Mouse (Mus musculus) frontal cortex, postnatal 10 days (tissue): ENCODE results near the gene Surf1.

Experiments
- DNase-seq, 2 experiments: peaks; one replicate each; pipeline ENCODE4 v3.0.0; 2022; ENCODE audit warnings: low spot score in 2 of 2, mixed read lengths in 1 of 2

Surf1 gene

DNA sequence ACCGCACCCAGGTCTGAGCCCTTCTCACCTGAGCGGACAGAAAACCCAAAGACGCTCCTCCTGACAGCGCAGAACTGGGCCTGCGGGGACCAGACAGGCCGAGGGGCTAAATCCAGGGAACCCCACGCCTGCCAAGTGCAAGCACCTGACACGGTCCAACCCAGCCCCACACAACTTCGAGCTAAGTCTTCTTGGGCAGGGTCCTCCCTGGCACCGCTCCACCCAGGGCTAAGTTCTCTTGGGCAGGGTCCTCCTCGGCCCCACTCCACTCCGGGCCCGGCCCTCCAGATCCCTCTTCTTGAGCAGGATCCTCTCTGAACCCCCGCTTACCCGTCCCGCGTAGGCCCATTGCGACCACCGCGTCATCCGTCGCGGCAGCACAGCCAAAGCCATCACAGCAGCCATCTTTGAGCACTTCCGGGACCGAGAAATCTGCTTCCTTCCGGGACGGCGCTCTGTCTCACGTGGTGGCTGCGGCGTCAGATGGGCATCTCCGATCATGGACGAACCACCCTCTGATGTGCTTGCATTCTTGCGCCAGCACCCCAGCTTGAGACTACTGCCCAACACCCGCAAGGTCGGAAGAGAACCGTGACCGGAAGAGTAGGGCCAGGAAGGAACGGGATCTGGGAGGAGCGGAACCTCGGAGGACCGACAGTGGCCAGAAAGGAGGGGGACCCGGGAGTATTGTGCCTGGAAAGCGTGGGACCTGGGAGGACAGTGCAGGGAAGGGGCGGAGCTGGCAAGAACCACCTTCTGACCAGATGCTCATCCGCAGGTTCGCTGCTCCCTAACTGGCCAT, at the start of gene Surf1, which contains the start of gene Surf2:
Surf1 (minus strand) TSS at position 604 of the 802 bp plus-strand sequence.
Surf2 (plus strand) TSS at position 441 of the 802 bp plus-strand sequence.
- DNase-seq, result peak; percentile 80 to 83

GRCm38 (mm10) chr2:26964724-26965370, 48.5 kb upstream of the Surf1 start:
- no peak for DNase-seq

- DNase-seq, result peak; percentile 92 to 93
Measured at GRCm38 (mm10) chr2:26963923-26964723, 47.8 kb upstream of the Surf1 start, which contains the start of gene Rexo4. TSS of gene Rexo4 (minus strand) at chr2:26964386.

DNA sequence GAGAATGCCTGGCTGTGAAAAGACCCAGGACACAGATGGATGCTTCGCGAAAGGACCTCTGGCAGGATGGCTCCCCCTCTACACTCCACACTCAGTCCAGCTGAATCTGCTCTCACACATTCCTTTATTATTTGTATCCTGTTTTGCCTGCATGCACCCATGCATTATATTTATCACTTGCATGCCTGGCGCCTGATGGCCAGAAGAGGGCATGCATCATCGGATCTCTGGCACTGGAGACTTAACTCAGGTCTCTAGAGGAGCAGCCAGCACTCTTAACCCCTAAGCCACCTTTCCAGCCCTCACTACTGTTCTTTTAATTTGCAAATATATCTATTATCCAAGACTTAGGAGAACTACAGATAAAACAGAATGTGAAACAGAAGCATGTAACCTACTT, 44.4 kb upstream of the Surf1 start:
- DNase-seq, result no peak

DNA sequence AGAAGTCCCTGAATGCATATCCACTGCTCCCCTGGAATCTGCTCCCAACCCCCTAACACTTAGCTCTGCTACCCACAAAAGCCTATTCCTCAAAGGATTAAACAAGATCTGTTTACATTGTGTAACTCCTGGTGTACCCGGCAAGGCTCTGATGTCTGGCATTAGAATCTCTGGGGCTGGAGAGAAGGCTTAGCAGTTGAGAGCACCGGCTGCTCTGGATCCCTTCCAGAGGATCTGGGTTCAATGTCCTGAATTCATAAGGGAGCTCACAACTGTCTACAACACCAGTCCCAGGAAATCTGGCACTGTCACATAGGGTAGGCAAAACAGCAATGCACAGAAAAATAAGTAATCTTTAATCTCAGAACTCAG, 41.1 kb upstream of the Surf1 start:
- DNase-seq, result no peak

DNA sequence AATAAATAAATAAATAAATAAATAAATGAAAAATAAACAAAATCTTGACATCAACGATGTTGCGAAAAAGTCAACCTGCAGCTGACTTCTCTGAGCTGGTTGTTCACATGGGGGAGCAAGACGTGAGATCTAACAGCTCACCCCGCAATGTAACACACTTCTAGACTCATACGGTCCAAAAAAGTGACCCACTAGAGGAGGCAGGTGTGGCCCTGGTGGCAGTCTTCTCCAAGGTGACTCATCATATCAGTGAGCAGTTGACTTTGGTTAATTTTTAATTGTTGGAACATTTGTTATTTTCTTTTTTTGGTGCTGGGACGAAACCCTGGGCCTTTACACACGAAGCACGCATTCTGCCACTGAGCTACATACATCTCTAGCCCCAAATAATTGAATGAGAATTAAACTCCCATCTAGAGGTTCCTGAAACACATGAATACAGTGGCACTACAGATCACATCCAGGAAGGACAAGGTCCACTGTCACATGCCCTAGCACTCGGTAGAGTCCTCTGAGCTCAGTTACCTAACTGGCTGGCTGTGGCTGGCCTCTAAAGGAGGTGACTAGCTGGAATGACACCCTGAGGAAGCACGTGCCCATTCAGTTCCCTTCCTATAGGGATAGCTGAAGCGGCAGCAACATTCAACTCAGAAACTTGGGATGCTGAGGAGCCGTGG, 40.6 kb upstream of the Surf1 start:
- DNase-seq, result no peak

GRCm38 (mm10) chr2:26954735-26955395, 38.5 kb upstream of the Surf1 start:
- no peak for DNase-seq

- DNase-seq, result no peak
Measured at GRCm38 (mm10) chr2:26952866-26953265, 36.5 kb upstream of the Surf1 start.

GRCm38 (mm10) chr2:26952193-26952592, 35.9 kb upstream of the Surf1 start:
- DNase-seq, result no peak

DNA sequence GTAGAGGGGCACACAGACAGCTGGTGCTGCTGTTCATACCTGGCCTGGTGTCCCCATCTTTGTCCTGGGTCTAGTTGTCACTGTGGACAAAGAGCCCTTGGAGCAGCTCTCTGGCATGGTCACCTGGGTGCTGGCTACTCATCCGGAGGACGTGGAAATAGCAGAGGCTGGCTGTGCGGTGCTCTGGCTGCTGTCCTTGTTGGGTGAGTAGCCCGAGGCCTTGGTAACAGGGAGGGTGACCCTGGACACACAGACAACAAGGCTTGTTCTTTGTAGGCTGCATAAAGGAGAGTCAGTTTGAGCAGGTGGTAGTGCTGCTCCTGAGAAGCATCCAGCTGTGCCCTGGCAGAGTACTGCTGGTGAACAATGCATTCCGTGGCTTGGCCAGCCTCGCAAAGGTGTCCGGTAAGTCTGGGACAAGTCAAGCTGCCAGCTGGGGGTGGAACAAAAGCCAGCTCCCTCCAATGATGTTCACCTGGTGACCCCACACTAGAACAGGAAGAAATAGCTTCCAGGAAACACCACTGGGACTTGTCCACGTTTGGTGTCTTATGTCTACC, 35.1 kb upstream of the Surf1 start:
- no peak for DNase-seq

DNA sequence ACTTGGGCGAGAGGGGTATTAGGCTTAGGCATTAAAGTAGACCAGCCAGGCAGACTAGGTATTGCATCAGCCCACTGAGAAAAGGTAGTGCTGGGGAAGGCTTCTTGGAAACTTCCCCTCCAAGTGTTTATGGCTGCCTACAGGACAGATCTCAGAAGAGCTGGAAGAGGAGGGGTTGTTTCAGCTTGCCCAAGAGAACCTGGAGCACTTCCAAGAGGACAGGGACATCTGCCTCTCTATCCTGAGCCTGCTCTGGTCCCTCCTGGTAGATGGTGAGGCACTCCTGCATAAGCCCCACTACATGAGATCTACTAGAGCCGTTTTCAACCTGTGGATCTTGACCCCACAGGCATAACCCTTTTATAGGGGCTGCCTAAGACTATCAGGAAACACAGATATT, 34.1 kb upstream of the Surf1 start:
- DNase-seq, result no peak

GRCm38 (mm10) chr2:26943253-26943652, 26.9 kb upstream of the Surf1 start:
- no peak for DNase-seq

GRCm38 (mm10) chr2:26941539-26941938, 25.2 kb upstream of the Surf1 start:
- DNase-seq, result no peak

- DNase-seq, result no peak
Measured at GRCm38 (mm10) chr2:26936425-26936824, 20.1 kb upstream of the Surf1 start.

DNA sequence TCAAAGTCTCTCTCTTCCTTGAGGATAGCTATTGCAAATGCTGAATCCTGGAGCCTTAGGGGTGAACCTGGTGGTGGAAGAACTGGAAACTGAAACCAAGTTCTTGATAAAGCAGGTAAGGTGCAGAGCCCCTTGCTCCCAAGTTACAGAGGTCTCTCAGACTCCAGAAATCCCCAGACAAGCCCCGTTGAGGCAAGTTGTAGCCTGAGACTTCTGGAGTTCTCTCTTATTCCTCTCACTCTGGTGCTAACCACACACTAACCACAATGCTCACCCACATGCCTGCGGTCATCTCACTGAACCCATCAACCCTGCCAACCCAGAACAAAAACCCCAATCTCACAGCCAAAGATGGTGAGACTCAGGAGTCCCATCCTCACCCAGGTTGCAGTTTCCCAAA, 19.0 kb upstream of the Surf1 start:
- no peak for DNase-seq

- peak; percentile 82 to 89 for DNase-seq
Measured at GRCm38 (mm10) chr2:26933304-26934055, 17.1 kb upstream of the Surf1 start, which contains the start of the genes Surf4 and Stkld1. TSS of gene Surf4 (minus strand) at chr2:26933928. TSS of gene Stkld1 (plus strand) at chr2:26934047.

DNA sequence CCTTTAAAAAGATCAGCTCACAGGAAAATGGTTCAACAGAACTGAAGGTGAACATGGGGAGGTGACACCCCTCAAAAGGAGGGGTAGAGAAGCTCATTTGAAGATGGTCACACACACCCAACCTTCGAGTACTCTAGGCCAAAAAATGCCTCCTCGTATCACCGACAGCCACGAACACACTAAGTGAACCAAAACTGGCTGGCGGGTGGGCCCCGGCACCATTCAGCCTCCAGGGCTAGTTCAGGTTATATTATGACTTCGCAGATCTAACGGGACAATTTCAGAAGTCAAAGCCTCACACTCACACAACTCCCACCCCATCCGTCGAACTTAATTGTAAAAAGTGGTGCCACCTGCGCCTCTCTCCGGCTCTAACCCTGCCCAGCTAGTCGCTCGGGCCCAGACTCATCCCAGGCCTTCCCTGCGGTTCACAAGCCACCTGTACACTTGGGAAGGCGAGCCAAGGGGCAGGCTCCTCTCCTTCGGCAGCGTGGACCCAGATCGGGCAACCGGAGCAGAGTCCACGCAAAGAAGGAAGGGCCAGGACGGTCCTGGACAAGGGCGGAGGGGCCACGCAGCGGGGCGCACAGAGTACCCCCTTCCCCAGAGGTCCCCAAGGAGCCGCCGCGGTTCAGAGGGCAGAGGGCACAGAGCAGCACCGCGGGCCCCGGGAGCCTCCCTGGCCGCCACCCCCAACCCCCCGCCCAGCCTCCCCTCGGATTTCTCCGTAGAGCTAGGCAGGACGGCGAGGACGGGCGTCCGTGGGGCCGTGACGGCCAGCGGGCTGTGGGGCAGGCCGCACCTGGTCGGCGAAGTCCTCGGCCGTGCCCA, 16.4 kb upstream of the Surf1 start:
- DNase-seq, result peak in 1 of 2 experiments; percentile 25

DNA sequence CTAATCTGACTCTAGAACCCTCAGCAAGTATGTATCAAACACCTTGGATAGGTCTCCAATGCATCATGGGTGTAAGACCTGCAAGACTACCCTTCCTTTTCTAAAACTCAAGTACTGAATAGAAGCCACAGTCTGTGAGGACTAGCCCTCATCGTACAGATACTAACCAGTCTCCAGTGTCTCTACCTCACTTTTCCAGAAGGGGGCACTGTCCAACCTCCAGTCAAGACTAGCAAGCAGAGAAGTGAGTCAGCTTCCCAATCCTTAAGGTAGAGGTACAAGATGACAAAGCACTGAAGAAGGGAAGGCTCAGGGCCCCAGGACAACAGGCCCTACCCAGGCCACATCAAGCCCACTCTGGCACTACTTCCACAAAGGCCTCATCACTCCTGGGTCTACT, 14.1 kb upstream of the Surf1 start:
- DNase-seq, result peak in 1 of 2 experiments; percentile 50
